Mouse (Mus musculus) brain, embryonic 14.5 days (tissue): ENCODE results near the gene Mepce.

Experiments used
- CTCF ChIP-seq: fragments of 200-500 bp; IDR thresholded peaks from 2 replicates; pipeline ENCODE4 v1.5.1; 2012; ENCODE audit warnings: inconsistent platforms, mild to moderate bottlenecking, moderate library complexity, borderline replicate concordance; ENCODE audit not compliant: insufficient read depth, insufficient read length; ENCODE audit errors: extremely low read depth
- POLR2A ChIP-seq: fragments of 200-500 bp; IDR thresholded peaks from 2 replicates; pipeline ENCODE4 v1.6.1; 2012; ENCODE audit warnings: mild to moderate bottlenecking, inconsistent platforms, borderline replicate concordance; ENCODE audit not compliant: poor library complexity, insufficient read depth, insufficient read length, severe bottlenecking; ENCODE audit errors: extremely low read depth

GRCm38 (mm10) chr5:137759971-137760412, 27.5 kb downstream of the Mepce start:
- no peak for TF ChIP-seq POLR2A
- peak; percentile 83 for TF ChIP-seq CTCF
